Mouse (Mus musculus) intestine, embryonic 14.5 days (tissue): ENCODE measurements at regions not wholly inside any gene's neighbourhood (a gene's known extent, or its start where the extent isn't known, plus 50 kb on each side); places are given as distances from the start of the nearest gene placed in this dataset.
A peak's percentile ranks its signal among the peaks of the same experiment; 100 is the strongest.

Experiments used
- ATAC-seq: fragments of 200-750 bp; cut with Nextera tagmentation; replicated peaks from 2 replicates; pipeline ENCODE4 v1.8.0; 2017; ENCODE audit warnings: low read depth, moderate number of reproducible peaks, moderate TSS enrichment, moderate library complexity; ENCODE audit not compliant: low FRiP score, low TSS enrichment
- DNase-seq: peaks from one replicate; pipeline ENCODE4 v3.0.0-alpha.2; 2018; ENCODE audit warnings: low spot score
- H3K27ac ChIP-seq: fragments of 300-500 bp; sonication (generic); 2 replicates; pipeline ENCODE4 v1.5.1; 2014; ENCODE audit warnings: low read depth, mild to moderate bottlenecking, control low read depth
- H3K27me3 ChIP-seq: fragments of 300-500 bp; sonication (generic); replicated peaks from 2 replicates; pipeline ENCODE4 v1.6.1; 2014; ENCODE audit warnings: low read length, control low read depth; ENCODE audit not compliant: control insufficient read depth, insufficient read depth
- H3K36me3 ChIP-seq: fragments of 300-500 bp; sonication (generic); 2 replicates; pipeline ENCODE4 v1.6.1; 2014; ENCODE audit warnings: low read length, control low read depth; ENCODE audit not compliant: control insufficient read depth, insufficient read depth
- H3K4me1 ChIP-seq: fragments of 300-500 bp; sonication (generic); replicated peaks from 2 replicates; pipeline ENCODE4 v1.6.1; 2014; ENCODE audit warnings: low read length, control low read depth, mixed read lengths; ENCODE audit not compliant: control insufficient read depth, insufficient read depth
- H3K4me2 ChIP-seq: fragments of 300-500 bp; sonication (generic); 2 replicates; pipeline ENCODE4 v1.6.1; 2014; ENCODE audit warnings: low read length
- H3K4me3 ChIP-seq: fragments of 300-500 bp; sonication (generic); 2 replicates; pipeline ENCODE4 v1.5.1; 2014; ENCODE audit warnings: low read depth, low read length, control low read depth, mixed read lengths
- H3K9ac ChIP-seq: fragments of 300-500 bp; sonication (generic); 2 replicates; pipeline ENCODE4 v1.6.1; 2014; ENCODE audit warnings: mild to moderate bottlenecking, low read length
- H3K9me3 ChIP-seq: fragments of 300-500 bp; sonication (generic); 2 replicates; pipeline ENCODE4 v1.6.1; 2016; ENCODE audit warnings: low read length, control low read depth; ENCODE audit not compliant: control insufficient read depth
- WGBS: fragments of 180-500 bp; shearing (Covaris S2); extraction: QIAGEN DNeasy Blood & Tissue Kit; methylation state at CpG from one replicate; pipeline ENCODE4 v1.1.7; 2014; 5-methylcytosine and 5-hydroxymethylcytosine counted together

GRCm38 (mm10) chr11:85989536-85989935 is 103.3 kb downstream of the Tbx4 start:
- no peak for ATAC-seq

GRCm38 (mm10) chr11:85989940-85990493 is 103.8 kb downstream of the Tbx4 start:
- Histone ChIP-seq H3K4me3 (no peak overlapping the region; the same call in 1 of the 2 replicates), H3K36me3 (no peaks in the 10 kb centered on the region), H3K4me2 (peak overlapping the region; percentile 42), H3K27me3 (peaks cover 7% of the 10 kb centered on the region), H3K27ac (no peak overlapping the region), H3K9ac (no peak overlapping the region), H3K4me1 (peaks cover 7% of the 10 kb centered on the region), H3K9me3 (no peaks in the 10 kb centered on the region)
- ATAC-seq: 0 out of 2 replicates have a peak, but pooled peaks have one; percentile 40
- DNase-seq: peak; percentile 65
- 15% methylated on average over 12 of the region's 12 CpGs for WGBS

More at GRCm38 (mm10) chr11:85989536-85989935, 103.3 kb downstream of the Tbx4 start:
- Histone ChIP-seq H3K9me3 (no peaks in the 10 kb centered on the region), H3K27me3 (peaks cover 7% of the 10 kb centered on the region), H3K4me1 (peaks cover 5% of the 10 kb centered on the region; the same call in 1 of the 2 replicates), H3K27ac (no peak overlapping the region), H3K36me3 (no peaks in the 10 kb centered on the region), H3K9ac (no peak overlapping the region), H3K4me3 (no peak overlapping the region; the same call in 1 of the 2 replicates), H3K4me2 (peak overlapping the region; percentile 42)
- DNase-seq: no peak
- WGBS: 3% methylated on average over 10 of the region's 10 CpGs

GRCm38 (mm10) chr11:85995318-85996095 is 109.3 kb downstream of the Tbx4 start:
- ATAC-seq: peak; percentile 60
- WGBS: 35% methylated on average over 29 of the region's 29 CpGs

GRCm38 (mm10) chr11:85996686-85997085 is 110.5 kb downstream of the Tbx4 start:
- Histone ChIP-seq H3K36me3 (no peaks in the 10 kb centered on the region), H3K4me3 (no peak overlapping the region), H3K4me2 (no peak overlapping the region), H3K27me3 (no peaks in the 10 kb centered on the region), H3K9ac (no peak overlapping the region), H3K4me1 (peaks cover 9% of the 10 kb centered on the region), H3K9me3 (no peaks in the 10 kb centered on the region), H3K27ac (no peak overlapping the region)
- no peak for ATAC-seq
- 83% methylated on average over 4 of the region's 4 CpGs for WGBS
- DNase-seq: no peak

More at GRCm38 (mm10) chr11:85995318-85996095, 109.3 kb downstream of the Tbx4 start:
- Histone ChIP-seq H3K9ac (no peak overlapping the region), H3K9me3 (no peaks in the 10 kb centered on the region), H3K27ac (no peak overlapping the region), H3K4me1 (peaks cover 9% of the 10 kb centered on the region), H3K27me3 (peaks cover under 1% of the 10 kb centered on the region), H3K4me3 (peak overlapping the region; percentile 11; the same call in 1 of the 2 replicates), H3K4me2 (peak overlapping the region; percentile 47), H3K36me3 (no peaks in the 10 kb centered on the region)
- DNase-seq: peak; percentile 79

- Histone ChIP-seq H3K9ac (no peak overlapping the region), H3K4me1 (no peaks in the 10 kb centered on the region), H3K9me3 (no peaks in the 10 kb centered on the region), H3K4me3 (no peak overlapping the region), H3K36me3 (no peaks in the 10 kb centered on the region), H3K27me3 (0 out of 2 replicates have a peak, but pooled peaks cover 2% of the 10 kb centered on the region), H3K27ac (no peak overlapping the region), H3K4me2 (no peak overlapping the region)
- ATAC-seq (no peak), DNase-seq (no peak)
- WGBS: 82% methylated on average over 7 of the region's 7 CpGs
Measured at GRCm38 (mm10) chr11:86003341-86003740, 117.1 kb downstream of the Tbx4 start.

GRCm38 (mm10) chr11:86005284-86005683 is 119.1 kb downstream of the Tbx4 start:
- Histone ChIP-seq H3K4me2 (no peak overlapping the region), H3K4me3 (no peak overlapping the region), H3K9ac (no peak overlapping the region), H3K27me3 (0 out of 2 replicates have a peak, but pooled peaks cover 2% of the 10 kb centered on the region), H3K9me3 (no peaks in the 10 kb centered on the region), H3K27ac (no peak overlapping the region), H3K36me3 (no peaks in the 10 kb centered on the region), H3K4me1 (no peaks in the 10 kb centered on the region)
- ATAC-seq (no peak), DNase-seq (no peak)
- 86% methylated on average over 2 of the region's 2 CpGs for WGBS

GRCm38 (mm10) chr11:86005899-86006445 is 119.8 kb downstream of the Tbx4 start:
- Histone ChIP-seq H3K4me1 (no peaks in the 10 kb centered on the region), H3K4me2 (no peak overlapping the region), H3K4me3 (no peak overlapping the region), H3K27me3 (0 out of 2 replicates have a peak, but pooled peaks cover 2% of the 10 kb centered on the region), H3K9ac (no peak overlapping the region), H3K27ac (no peak overlapping the region), H3K9me3 (no peaks in the 10 kb centered on the region), H3K36me3 (no peaks in the 10 kb centered on the region)
- WGBS: 81% methylated on average over 9 of the region's 9 CpGs
- no peak for DNase-seq
- ATAC-seq: no peak

- ATAC-seq (no peak), DNase-seq (no peak)
- no peak overlapping the region for H3K9ac ChIP-seq
- H3K4me3 ChIP-seq: no peak overlapping the region
- no peaks in the 10 kb centered on the region for H3K4me1 ChIP-seq
- H3K4me2 ChIP-seq: no peak overlapping the region
- H3K36me3 ChIP-seq: no peaks in the 10 kb centered on the region
- H3K27me3 ChIP-seq: 0 out of 2 replicates have a peak, but pooled peaks cover 2% of the 10 kb centered on the region
- no peak overlapping the region for H3K27ac ChIP-seq
- H3K9me3 ChIP-seq: no peaks in the 10 kb centered on the region
- 85% methylated on average over 4 of the region's 4 CpGs for WGBS
Measured at GRCm38 (mm10) chr11:86006859-86007258, 120.6 kb downstream of the Tbx4 start.
